Mouse (Mus musculus): ENCODE measurements around the gene Mllt3. TPM values are rescaled to one million over a fixed set of nuclear protein-coding genes. Genes with fewer than 3 reads are reported as not detected.

Mllt3 gene
- polyA plus RNA-seq, 1 experiment: 11.6 TPM

DNA sequence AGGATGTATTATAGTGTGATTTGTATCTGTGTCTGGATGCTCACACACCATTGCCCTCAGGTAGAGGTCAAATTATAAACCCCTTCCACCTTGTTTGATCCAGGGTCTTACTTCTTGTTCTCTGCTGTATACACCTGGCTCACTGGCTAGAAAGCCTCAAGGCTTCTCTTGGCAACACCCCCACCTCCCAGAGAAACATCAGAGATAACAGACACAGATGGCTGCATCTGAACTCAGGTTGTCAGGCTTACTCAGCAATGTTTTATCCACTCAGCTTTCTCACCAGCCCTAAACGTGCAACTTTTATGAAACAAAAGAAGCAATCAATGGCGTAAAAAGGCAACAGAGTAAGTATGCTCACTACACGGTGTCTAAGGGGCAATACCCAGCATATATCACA is 75.3 kb downstream of the Mllt3 start:
- H3K27ac ChIP-seq (ENCODE audit: control insufficient read depth, insufficient read depth, low read length): no peak overlapping the region
- TF ChIP-seq POLR2A (IDR thresholded peaks at IDR 0.05; ENCODE audit: control insufficient read depth, extremely low read depth, insufficient read depth, low read length, poor library complexity): no peak
- TF ChIP-seq CTCF (IDR thresholded peaks at IDR 0.05; ENCODE audit: borderline replicate concordance, control insufficient read depth, extremely low read depth, insufficient read depth, low read length, poor library complexity): no peak
- 0 out of 2 replicates have a peak, but pooled peaks cover 2% of the 10 kb centered on the region for H3K4me1 ChIP-seq (replicated peaks; ENCODE audit: control insufficient read depth, insufficient read depth, low read length)
- H3K4me3 ChIP-seq (ENCODE audit: control insufficient read depth, insufficient read depth, low read length): no peak overlapping the region
- WGBS: 86% methylated on average over 3 of the region's 3 CpGs
- no peaks in the 10 kb centered on the region for H3K27me3 ChIP-seq (ENCODE audit: control insufficient read depth, insufficient read depth, low read length)
- no peaks in the 10 kb centered on the region for H3K36me3 ChIP-seq (ENCODE audit: control insufficient read depth, insufficient read depth, low read length)
- DNase-seq: no peak

DNA sequence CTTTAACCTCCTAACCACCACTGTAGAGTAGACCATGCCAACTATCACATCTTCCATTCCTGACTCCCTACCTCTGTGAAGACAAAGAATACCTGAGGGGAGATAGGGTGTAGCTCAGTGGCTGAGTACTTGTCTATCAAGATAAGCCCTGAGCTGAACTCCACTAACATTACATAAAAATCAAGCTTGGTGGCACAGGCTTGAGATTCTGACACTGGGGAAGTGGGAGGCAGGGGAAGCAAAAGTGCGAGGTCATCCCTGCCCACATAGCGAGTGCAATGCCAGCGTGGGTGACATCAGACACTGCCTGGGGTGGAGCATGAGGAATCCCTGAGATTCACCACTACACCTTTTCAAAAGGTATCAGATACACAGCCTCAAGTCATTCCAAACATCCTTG is 76.0 kb downstream of the Mllt3 start:
- H3K4me3 ChIP-seq (ENCODE audit: control insufficient read depth, insufficient read depth, low read length): no peak overlapping the region
- H3K27me3 ChIP-seq (ENCODE audit: control insufficient read depth, insufficient read depth, low read length): no peaks in the 10 kb centered on the region
- no peak overlapping the region for H3K27ac ChIP-seq (ENCODE audit: control insufficient read depth, insufficient read depth, low read length)
- DNase-seq: no peak
- 86% methylated on average over 3 of the region's 3 CpGs for WGBS
- TF ChIP-seq CTCF (IDR thresholded peaks at IDR 0.05; ENCODE audit: borderline replicate concordance, control insufficient read depth, extremely low read depth, insufficient read depth, low read length, poor library complexity): no peak
- H3K36me3 ChIP-seq (ENCODE audit: control insufficient read depth, insufficient read depth, low read length): no peaks in the 10 kb centered on the region
- H3K4me1 ChIP-seq (replicated peaks; ENCODE audit: control insufficient read depth, insufficient read depth, low read length): 0 out of 2 replicates have a peak, but pooled peaks cover 2% of the 10 kb centered on the region

DNA sequence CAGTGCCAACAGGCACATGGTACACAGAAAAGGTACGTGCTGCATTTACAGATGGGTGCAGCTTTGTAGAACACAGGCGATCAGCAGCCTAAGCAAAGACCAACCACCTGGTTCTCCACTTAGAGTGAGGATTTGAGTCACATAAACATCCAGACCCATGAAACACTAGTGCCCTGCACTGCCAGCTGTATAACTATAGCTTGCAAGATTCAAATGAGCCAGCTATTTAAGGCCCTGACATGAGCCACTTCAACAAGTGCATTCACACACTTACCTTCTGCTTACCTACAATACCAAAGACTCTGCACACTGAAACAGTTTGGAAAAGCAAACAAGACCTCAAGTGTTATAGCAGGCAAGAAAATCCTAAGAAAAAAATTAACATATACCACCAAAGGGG is 78.0 kb downstream of the Mllt3 start:
- H3K36me3 ChIP-seq (ENCODE audit: control insufficient read depth, insufficient read depth, low read length): no peaks in the 10 kb centered on the region
- no peak overlapping the region for H3K4me3 ChIP-seq (ENCODE audit: control insufficient read depth, insufficient read depth, low read length)
- no peaks in the 10 kb centered on the region for H3K27me3 ChIP-seq (ENCODE audit: control insufficient read depth, insufficient read depth, low read length)
- WGBS: 52% methylated on average over 2 of the region's 2 CpGs
- no peak overlapping the region for H3K27ac ChIP-seq (ENCODE audit: control insufficient read depth, insufficient read depth, low read length)
- H3K4me1 ChIP-seq (replicated peaks; ENCODE audit: control insufficient read depth, insufficient read depth, low read length): 0 out of 2 replicates have a peak, but pooled peaks cover 2% of the 10 kb centered on the region
- no peak for DNase-seq
- TF ChIP-seq POLR2A (IDR thresholded peaks at IDR 0.05; ENCODE audit: control insufficient read depth, extremely low read depth, insufficient read depth, low read length, poor library complexity): no peak
- no peak for TF ChIP-seq CTCF (IDR thresholded peaks at IDR 0.05; ENCODE audit: borderline replicate concordance, control insufficient read depth, extremely low read depth, insufficient read depth, low read length, poor library complexity)

DNA sequence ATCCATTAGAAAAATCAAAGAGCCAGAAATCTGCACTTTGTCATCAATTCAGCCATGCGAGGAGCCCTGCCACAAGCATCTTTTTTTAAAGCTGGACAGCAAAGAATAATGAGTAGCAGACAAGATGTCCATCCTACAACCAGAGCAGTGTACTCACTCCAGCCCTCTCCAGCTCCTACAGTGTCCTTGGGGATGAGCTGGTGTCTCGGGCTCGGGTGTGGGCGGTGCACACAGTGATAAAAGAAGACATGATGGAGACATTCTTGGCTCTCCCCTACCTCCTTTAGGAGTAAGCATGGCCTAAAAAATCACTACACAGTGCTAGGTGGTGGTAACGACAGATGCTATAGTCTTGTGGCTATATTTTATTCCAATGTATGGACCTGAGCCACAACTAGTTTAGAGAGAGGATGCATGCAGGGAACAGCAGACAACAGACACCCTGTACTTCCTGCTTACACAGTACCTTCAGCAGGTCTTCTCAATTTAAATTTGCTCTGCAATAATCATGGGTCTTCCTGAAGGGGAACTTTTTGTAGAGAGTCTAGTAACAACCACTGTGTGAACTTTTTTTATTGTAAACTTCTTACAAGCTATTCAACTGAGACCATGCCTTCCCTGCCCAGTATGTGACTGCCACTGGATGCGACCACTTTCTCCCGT is 78.6 kb downstream of the Mllt3 start:
- TF ChIP-seq POLR2A (IDR thresholded peaks at IDR 0.05; ENCODE audit: control insufficient read depth, extremely low read depth, insufficient read depth, low read length, poor library complexity) (no peak), CTCF (IDR thresholded peaks at IDR 0.05; ENCODE audit: borderline replicate concordance, control insufficient read depth, extremely low read depth, insufficient read depth, low read length, poor library complexity) (no peak)
- H3K27me3 ChIP-seq (ENCODE audit: control insufficient read depth, insufficient read depth, low read length): no peaks in the 10 kb centered on the region
- 0 out of 2 replicates have a peak, but pooled peaks cover 2% of the 10 kb centered on the region for H3K4me1 ChIP-seq (replicated peaks; ENCODE audit: control insufficient read depth, insufficient read depth, low read length)
- no peak overlapping the region for H3K27ac ChIP-seq (ENCODE audit: control insufficient read depth, insufficient read depth, low read length)
- no peak for DNase-seq
- 83% methylated on average over 7 of the region's 7 CpGs for WGBS
- H3K36me3 ChIP-seq (ENCODE audit: control insufficient read depth, insufficient read depth, low read length): no peaks in the 10 kb centered on the region
- H3K4me3 ChIP-seq (ENCODE audit: control insufficient read depth, insufficient read depth, low read length): no peak overlapping the region

DNA sequence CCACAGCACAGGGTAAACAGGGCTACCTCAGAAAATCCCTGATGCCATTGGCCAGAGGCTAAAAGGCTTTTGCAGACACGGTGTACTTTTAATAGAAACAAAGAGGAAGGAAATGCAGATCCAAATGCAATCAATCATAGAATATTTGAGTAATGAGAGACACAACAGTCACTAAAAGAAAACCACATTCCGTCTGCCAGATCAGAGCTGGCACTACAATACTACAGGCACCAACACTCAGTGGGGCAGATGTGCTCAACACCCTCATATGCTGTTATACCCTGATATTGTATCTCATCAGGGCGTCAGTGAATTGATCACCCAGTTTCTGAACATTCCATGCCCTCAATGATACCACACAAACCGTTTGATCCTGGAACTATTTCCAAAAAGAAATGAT is 79.4 kb downstream of the Mllt3 start:
- Histone ChIP-seq H3K4me3 (ENCODE audit: control insufficient read depth, insufficient read depth, low read length) (no peak overlapping the region), H3K36me3 (ENCODE audit: control insufficient read depth, insufficient read depth, low read length) (no peaks in the 10 kb centered on the region), H3K27me3 (ENCODE audit: control insufficient read depth, insufficient read depth, low read length) (no peaks in the 10 kb centered on the region), H3K4me1 (replicated peaks; ENCODE audit: control insufficient read depth, insufficient read depth, low read length) (0 out of 2 replicates have a peak, but pooled peaks cover 2% of the 10 kb centered on the region), H3K27ac (ENCODE audit: control insufficient read depth, insufficient read depth, low read length) (no peak overlapping the region)
- TF ChIP-seq POLR2A (IDR thresholded peaks at IDR 0.05; ENCODE audit: control insufficient read depth, extremely low read depth, insufficient read depth, low read length, poor library complexity): no peak
- TF ChIP-seq CTCF (IDR thresholded peaks at IDR 0.05; ENCODE audit: borderline replicate concordance, control insufficient read depth, extremely low read depth, insufficient read depth, low read length, poor library complexity): no peak
- 61% methylated on average over 4 of the region's 4 CpGs for WGBS
- no peak for DNase-seq

DNA sequence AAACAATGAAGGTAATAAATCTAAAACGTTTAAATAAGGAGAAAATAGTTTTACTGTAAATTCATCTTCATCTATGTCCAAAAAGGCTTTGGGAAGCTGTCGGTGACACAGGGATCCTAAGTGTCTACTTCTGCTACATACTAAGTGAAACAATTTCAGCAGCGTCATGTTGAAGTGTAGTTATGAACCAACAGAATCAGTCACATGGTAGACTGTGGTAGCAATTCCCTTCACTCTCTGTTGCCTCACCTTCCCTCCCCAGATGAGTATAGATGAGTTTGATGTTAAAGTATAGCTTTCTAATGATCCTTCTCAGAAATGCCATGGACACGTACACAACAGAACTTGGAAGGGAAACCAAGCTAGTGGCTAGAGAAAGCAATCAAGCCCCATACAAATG is 79.9 kb downstream of the Mllt3 start:
- H3K27ac ChIP-seq (ENCODE audit: control insufficient read depth, insufficient read depth, low read length): no peak overlapping the region
- H3K36me3 ChIP-seq (ENCODE audit: control insufficient read depth, insufficient read depth, low read length): no peaks in the 10 kb centered on the region
- DNase-seq: no peak
- 0 out of 2 replicates have a peak, but pooled peaks cover 2% of the 10 kb centered on the region for H3K4me1 ChIP-seq (replicated peaks; ENCODE audit: control insufficient read depth, insufficient read depth, low read length)
- 92% methylated on average over 4 of the region's 4 CpGs for WGBS
- no peak overlapping the region for H3K4me3 ChIP-seq (ENCODE audit: control insufficient read depth, insufficient read depth, low read length)
- TF ChIP-seq CTCF (IDR thresholded peaks at IDR 0.05; ENCODE audit: borderline replicate concordance, control insufficient read depth, extremely low read depth, insufficient read depth, low read length, poor library complexity): no peak
- TF ChIP-seq POLR2A (IDR thresholded peaks at IDR 0.05; ENCODE audit: control insufficient read depth, extremely low read depth, insufficient read depth, low read length, poor library complexity): no peak
- no peaks in the 10 kb centered on the region for H3K27me3 ChIP-seq (ENCODE audit: control insufficient read depth, insufficient read depth, low read length)

DNA sequence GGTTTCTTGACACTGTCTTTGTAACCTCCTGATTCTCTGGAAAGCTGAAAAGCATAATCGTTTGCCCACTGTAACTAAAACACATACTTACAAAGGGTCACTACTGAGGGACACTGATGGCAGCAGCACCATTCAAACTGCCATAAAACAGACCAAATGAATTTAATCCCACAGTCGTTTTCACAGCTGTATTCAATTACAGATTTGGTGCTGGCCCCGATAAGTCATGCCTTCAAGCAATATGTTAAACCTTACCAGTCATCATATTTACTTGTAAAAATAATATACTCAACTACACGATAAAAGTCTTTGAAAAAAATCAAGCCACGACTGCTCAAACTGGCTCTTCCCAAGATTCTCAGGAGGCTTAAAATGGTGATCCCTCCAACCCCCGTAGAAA is 83.7 kb downstream of the Mllt3 start:
- 95% methylated on average over 6 of the region's 6 CpGs for WGBS
- DNase-seq: no peak
- H3K27me3 ChIP-seq (ENCODE audit: control insufficient read depth, insufficient read depth, low read length): no peaks in the 10 kb centered on the region
- H3K36me3 ChIP-seq (ENCODE audit: control insufficient read depth, insufficient read depth, low read length): no peaks in the 10 kb centered on the region
- H3K4me3 ChIP-seq (ENCODE audit: control insufficient read depth, insufficient read depth, low read length): no peak overlapping the region
- no peak overlapping the region for H3K27ac ChIP-seq (ENCODE audit: control insufficient read depth, insufficient read depth, low read length)
- TF ChIP-seq CTCF (IDR thresholded peaks at IDR 0.05; ENCODE audit: borderline replicate concordance, control insufficient read depth, extremely low read depth, insufficient read depth, low read length, poor library complexity): no peak
- no peaks in the 10 kb centered on the region for H3K4me1 ChIP-seq (replicated peaks; ENCODE audit: control insufficient read depth, insufficient read depth, low read length)
